Mouse (Mus musculus) E14TG2a.4 (cell line): ENCODE data around the gene Izumo1.

ENCODE experiments used
- H3K27me3 ChIP-seq: 2 replicates; pipeline ENCODE4 v1.6.1; 2014; ENCODE audit warnings: low read length, control low read depth; ENCODE audit not compliant: insufficient read depth
- H3K36me3 ChIP-seq: 2 replicates; pipeline ENCODE4 v1.6.1; 2014; ENCODE audit warnings: low read length, control low read depth; ENCODE audit not compliant: insufficient read depth
- H3K4me1 ChIP-seq: replicated peaks from 2 replicates; pipeline ENCODE4 v1.6.1; 2014; ENCODE audit warnings: low read depth, low read length, control low read depth
- H3K4me3 ChIP-seq: replicated peaks from 2 replicates; pipeline ENCODE4 v1.5.1; 2014; ENCODE audit warnings: mild to moderate bottlenecking, low read length
- H3K9me3 ChIP-seq: 2 replicates; pipeline ENCODE4 v1.6.1; 2014; ENCODE audit warnings: low read length, control low read depth
- CTCF ChIP-seq: conservative IDR thresholded peaks from 2 replicates; pipeline ENCODE4 v1.5.1; 2014; ENCODE audit warnings: low read length
- NANOG ChIP-seq: IDR thresholded peaks from 2 replicates; pipeline ENCODE4 v1.6.1; 2014; ENCODE audit warnings: borderline replicate concordance, low read length, mixed read lengths
- POU5F1 ChIP-seq: IDR thresholded peaks from 2 replicates; pipeline ENCODE4 v1.6.1; 2014; ENCODE audit warnings: low read length, borderline replicate concordance

Izumo1 gene

DNA sequence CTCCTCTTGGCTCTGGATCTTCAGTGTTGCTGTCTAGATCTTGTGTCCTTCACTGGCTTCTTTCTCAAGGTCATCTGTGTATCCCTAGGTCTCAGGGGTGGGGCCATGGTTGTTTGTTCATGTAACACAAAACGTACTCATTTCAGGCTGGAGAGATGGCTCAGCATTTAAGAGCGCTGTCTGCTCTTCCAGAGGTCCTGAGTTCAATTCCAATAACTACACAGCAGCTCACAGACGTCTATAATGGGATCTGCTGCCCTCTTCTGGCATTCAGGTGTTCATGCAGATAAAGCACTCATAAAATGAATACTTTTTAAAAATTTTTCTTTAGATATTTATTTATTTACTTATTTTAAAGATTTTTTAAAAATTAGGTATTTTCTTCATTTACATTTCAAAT, 30.7 kb upstream of the Izumo1 start:
- no peak overlapping the region for H3K4me3 ChIP-seq
- H3K36me3 ChIP-seq, result peaks cover 39% of the 10 kb centered on the region

GRCm38 (mm10) chr7:45591880-45592279, 29.7 kb upstream of the Izumo1 start:
- Histone ChIP-seq H3K4me1 (peaks cover 61% of the 10 kb centered on the region), H3K27me3 (no peaks in the 10 kb centered on the region), H3K36me3 (peaks cover 31% of the 10 kb centered on the region), H3K4me3 (no peak overlapping the region), H3K9me3 (no peaks in the 10 kb centered on the region)
- TF ChIP-seq POU5F1, result no peak
- no peak for TF ChIP-seq NANOG
- TF ChIP-seq CTCF, result no peak

More for the DNA sequence above, 30.7 kb upstream of the Izumo1 start:
- no peaks in the 10 kb centered on the region for H3K9me3 ChIP-seq
- no peaks in the 10 kb centered on the region for H3K27me3 ChIP-seq
- H3K4me1 ChIP-seq, result peaks cover 61% of the 10 kb centered on the region
- no peak for TF ChIP-seq NANOG
- TF ChIP-seq POU5F1, result no peak
- TF ChIP-seq CTCF, result peak; percentile 20; the same call in 1 of the 2 replicates

DNA sequence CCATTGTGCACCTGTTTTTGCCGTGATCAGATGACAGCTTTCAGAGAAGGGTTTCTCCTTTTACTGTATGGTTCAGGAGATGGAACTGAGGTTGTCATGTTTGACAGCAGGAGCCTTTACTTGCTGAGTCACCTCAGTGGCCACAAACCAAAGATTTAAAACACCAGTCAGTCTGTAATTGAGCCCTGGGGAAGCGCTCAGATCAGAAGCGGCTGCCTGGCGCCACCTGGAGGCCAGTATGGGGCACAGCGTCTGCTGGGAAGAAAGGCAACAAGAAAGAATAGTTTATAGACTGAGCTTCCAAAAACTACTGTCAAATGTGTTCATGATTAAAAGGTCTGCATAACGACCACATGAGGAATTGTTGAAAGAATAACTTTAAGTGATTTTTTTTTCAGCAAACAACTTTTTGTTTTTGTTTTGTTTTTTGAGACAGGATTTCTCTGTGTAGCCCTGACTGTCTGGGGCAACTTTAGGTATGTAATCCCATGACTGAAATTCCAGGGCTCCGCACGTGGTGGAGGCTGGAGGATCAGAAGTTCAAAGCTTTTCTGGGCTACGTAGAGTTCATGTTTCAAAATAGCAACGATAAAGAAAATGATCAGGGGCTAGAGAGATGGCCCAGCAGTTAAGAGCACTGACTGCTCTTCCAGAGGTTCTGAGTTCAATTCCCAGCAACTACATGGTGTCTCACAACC, 28.3 kb upstream of the Izumo1 start:
- peaks cover 4% of the 10 kb centered on the region; the same call in 1 of the 2 replicates for H3K9me3 ChIP-seq
- peaks cover 49% of the 10 kb centered on the region for H3K4me1 ChIP-seq
- TF ChIP-seq POU5F1 (no peak), NANOG (no peak), CTCF (peak; percentile 95)
- peaks cover 17% of the 10 kb centered on the region for H3K36me3 ChIP-seq
- H3K4me3 ChIP-seq, result no peak overlapping the region
- no peaks in the 10 kb centered on the region for H3K27me3 ChIP-seq

DNA sequence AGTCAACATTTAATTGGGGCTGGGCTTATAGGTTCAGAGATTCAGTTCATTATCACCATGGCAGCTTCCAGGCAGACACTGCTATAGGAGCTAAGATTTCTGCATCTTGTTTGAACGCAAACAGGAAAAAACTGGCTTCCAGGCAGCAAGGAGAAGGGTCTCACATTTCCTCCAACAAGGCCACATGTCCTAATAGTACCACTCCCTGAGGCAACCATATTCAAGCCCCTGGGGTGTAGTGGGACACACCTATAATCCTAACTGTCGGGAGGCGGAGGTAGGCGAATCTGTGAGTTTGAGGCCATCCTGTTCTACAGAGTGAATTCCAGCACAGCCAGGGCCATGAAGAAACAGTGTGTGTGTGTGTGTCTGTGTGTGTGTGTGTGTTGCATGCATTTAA, 26.4 kb upstream of the Izumo1 start:
- Histone ChIP-seq H3K4me3 (0 out of 2 replicates have a peak overlapping the region, but pooled peaks have one; percentile 14), H3K27me3 (no peaks in the 10 kb centered on the region), H3K9me3 (peaks cover 4% of the 10 kb centered on the region; the same call in 1 of the 2 replicates), H3K4me1 (peaks cover 51% of the 10 kb centered on the region), H3K36me3 (peaks cover 7% of the 10 kb centered on the region)
- TF ChIP-seq POU5F1, result no peak
- no peak for TF ChIP-seq NANOG
- TF ChIP-seq CTCF, result no peak

- H3K27me3 ChIP-seq, result no peaks in the 10 kb centered on the region
- H3K9me3 ChIP-seq, result peaks cover 4% of the 10 kb centered on the region; the same call in 1 of the 2 replicates
- H3K36me3 ChIP-seq, result no peaks in the 10 kb centered on the region
- TF ChIP-seq POU5F1, result no peak
- TF ChIP-seq CTCF, result no peak
- TF ChIP-seq NANOG, result no peak
- H3K4me1 ChIP-seq, result peaks cover 51% of the 10 kb centered on the region
- H3K4me3 ChIP-seq, result no peak overlapping the region
Observed at GRCm38 (mm10) chr7:45596107-45596506, 25.5 kb upstream of the Izumo1 start.

DNA sequence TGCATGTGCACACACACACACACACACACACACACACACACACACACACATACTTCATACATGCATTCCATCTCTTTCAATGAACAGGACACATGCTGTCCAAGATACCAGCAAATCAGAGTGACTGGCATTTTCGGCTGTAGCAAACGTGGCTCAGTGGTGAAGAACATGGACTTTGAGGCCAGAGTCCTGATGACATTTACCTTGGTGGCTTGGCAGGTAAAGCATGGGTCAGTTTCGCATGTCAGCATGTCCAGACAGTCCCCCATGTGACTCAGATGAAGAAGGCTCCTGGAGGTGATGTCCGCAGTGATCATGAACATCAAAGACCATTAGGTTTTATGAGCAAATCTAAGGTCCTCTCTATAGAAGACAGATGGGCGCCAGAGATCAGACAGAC, 24.6 kb upstream of the Izumo1 start:
- Histone ChIP-seq H3K36me3 (no peaks in the 10 kb centered on the region), H3K4me3 (no peak overlapping the region), H3K4me1 (peaks cover 57% of the 10 kb centered on the region), H3K27me3 (no peaks in the 10 kb centered on the region), H3K9me3 (peaks cover 4% of the 10 kb centered on the region; the same call in 1 of the 2 replicates)
- no peak for TF ChIP-seq POU5F1
- no peak for TF ChIP-seq CTCF
- no peak for TF ChIP-seq NANOG

DNA sequence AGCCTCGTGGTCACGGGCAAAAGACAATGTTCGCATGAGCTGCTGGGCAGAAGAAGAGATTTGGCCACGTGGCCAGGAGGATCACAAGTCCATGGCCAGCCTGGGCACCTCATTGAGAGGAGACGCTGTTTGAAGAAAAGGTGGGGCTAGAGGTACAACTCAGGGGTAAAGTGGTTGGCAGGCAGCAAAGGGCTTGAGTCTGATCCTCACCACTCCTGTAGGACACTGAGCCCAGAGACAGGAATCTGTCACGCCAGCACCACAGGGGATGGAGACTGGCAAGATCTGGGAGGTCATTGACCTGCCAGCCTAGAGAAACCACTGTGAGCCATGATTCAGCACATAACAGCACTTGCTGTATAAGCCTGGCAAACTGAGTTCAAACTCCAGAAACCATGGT, 24.1 kb upstream of the Izumo1 start:
- H3K9me3 ChIP-seq, result peaks cover 4% of the 10 kb centered on the region; the same call in 1 of the 2 replicates
- TF ChIP-seq NANOG, result no peak
- TF ChIP-seq CTCF, result no peak
- no peak for TF ChIP-seq POU5F1
- no peaks in the 10 kb centered on the region for H3K36me3 ChIP-seq
- H3K27me3 ChIP-seq, result no peaks in the 10 kb centered on the region
- peaks cover 59% of the 10 kb centered on the region for H3K4me1 ChIP-seq
- no peak overlapping the region for H3K4me3 ChIP-seq

- H3K4me1 ChIP-seq, result peaks cover 58% of the 10 kb centered on the region
- H3K9me3 ChIP-seq, result peaks cover 4% of the 10 kb centered on the region; the same call in 1 of the 2 replicates
- no peak for TF ChIP-seq CTCF
- TF ChIP-seq NANOG, result no peak
- TF ChIP-seq POU5F1, result no peak
- H3K4me3 ChIP-seq, result no peak overlapping the region
- H3K27me3 ChIP-seq, result 0 out of 2 replicates have a peak, but pooled peaks cover 4% of the 10 kb centered on the region
- no peaks in the 10 kb centered on the region for H3K36me3 ChIP-seq
Observed at GRCm38 (mm10) chr7:45598960-45599879, 22.4 kb upstream of the Izumo1 start.
